Mouse (Mus musculus) hindbrain, embryonic 14.5 days (tissue): Measurements from ENCODE around the gene Ttc39b. TPM values are rescaled to one million over a fixed set of nuclear protein-coding genes. Genes with fewer than 3 reads are reported as not detected.

Source experiments
- ATAC-seq: fragments of 200-750 bp; cut with Nextera tagmentation; 2 replicates; pipeline ENCODE4 v1.8.0; 2017; ENCODE audit warnings: moderate number of reproducible peaks, mild to moderate bottlenecking, moderate TSS enrichment, moderate library complexity; ENCODE audit not compliant: low FRiP score
- DNase-seq: peaks from one replicate; pipeline ENCODE4 v3.0.0-alpha.2; 2015; ENCODE audit warnings: low spot score
- H3K27ac ChIP-seq: fragments of 300-500 bp; sonication (generic); 2 replicates; pipeline ENCODE4 v1.5.1; 2014; ENCODE audit warnings: mild to moderate bottlenecking, moderate library complexity
- H3K27me3 ChIP-seq: fragments of 300-500 bp; sonication (generic); 2 replicates; pipeline ENCODE4 v1.6.1; 2014; ENCODE audit warnings: mild to moderate bottlenecking, low read length, mixed read lengths; ENCODE audit not compliant: control insufficient read depth, insufficient read depth
- H3K36me3 ChIP-seq: fragments of 300-500 bp; sonication (generic); replicated peaks from 2 replicates; pipeline ENCODE4 v1.6.1; 2014; ENCODE audit not compliant: control insufficient read depth, insufficient read depth
- H3K4me1 ChIP-seq: fragments of 300-500 bp; sonication (generic); replicated peaks from 2 replicates; pipeline ENCODE4 v1.6.1; 2014; ENCODE audit warnings: antibody characterized with exemption, low read length, mixed read lengths; ENCODE audit not compliant: control insufficient read depth, insufficient read depth
- H3K4me2 ChIP-seq: fragments of 300-500 bp; sonication (generic); replicated peaks from 2 replicates; pipeline ENCODE4 v1.6.1; 2014; ENCODE audit warnings: mild to moderate bottlenecking, moderate library complexity
- H3K4me3 ChIP-seq: fragments of 300-500 bp; sonication (generic); replicated peaks from 2 replicates; pipeline ENCODE4 v1.5.1; 2014; ENCODE audit warnings: mild to moderate bottlenecking, low read length
- H3K9ac ChIP-seq: fragments of 300-500 bp; sonication (generic); 2 replicates; pipeline ENCODE4 v1.6.1; 2014
- H3K9me3 ChIP-seq: fragments of 300-500 bp; sonication (generic); 2 replicates; pipeline ENCODE4 v1.6.1; 2016; ENCODE audit warnings: low read length; ENCODE audit not compliant: control insufficient read depth
- WGBS: fragments of 180-500 bp; shearing (Covaris S2); extraction: QIAGEN DNeasy Blood & Tissue Kit; methylation state at CpG from one replicate; pipeline ENCODE4 v1.1.7; 2014; 5-methylcytosine and 5-hydroxymethylcytosine counted together
- polyA plus RNA-seq: library from polyadenylated mRNA; unstranded; fragments of >200 nt; fragmentation: Nextera tagmentation; extraction: Ambion mirVana; gene quantifications from 2 replicates; pipeline ENCODE4 v1.2.1, GENCODE M21; 2014

Ttc39b gene
- polyA plus RNA-seq, 1 experiment from 2014 or later: 8.2 TPM

DNA sequence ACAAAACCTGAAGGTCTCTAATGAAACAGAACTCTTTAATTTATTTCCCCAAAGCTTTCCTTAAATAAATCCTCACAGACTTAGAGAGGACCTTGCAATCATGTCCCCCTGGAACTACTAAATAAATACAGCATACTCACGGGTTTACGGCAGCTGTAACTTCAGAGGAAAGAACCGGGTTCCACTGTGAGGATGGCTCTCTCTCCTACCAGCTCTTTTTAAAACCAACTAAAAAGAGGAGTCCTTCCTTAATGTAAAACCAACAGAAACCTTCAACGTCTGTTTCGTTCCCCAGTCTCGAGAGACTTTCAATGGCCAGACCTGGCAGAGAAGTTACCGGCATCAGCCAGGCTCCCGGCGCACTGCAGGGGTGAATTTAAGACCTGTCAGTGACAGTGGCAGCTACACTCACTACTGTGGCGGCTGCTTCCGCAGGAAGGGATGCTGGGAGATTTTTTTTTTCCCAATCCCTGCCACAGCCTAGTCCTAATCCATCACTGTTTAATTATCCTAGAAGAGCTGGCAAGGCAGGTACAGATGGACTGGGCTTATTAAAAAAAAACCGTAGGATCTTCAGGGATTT lies 39.2 kb downstream of the Ttc39b start:
- Histone ChIP-seq H3K36me3 (no peaks in the 10 kb centered on the region), H3K27me3 (no peaks in the 10 kb centered on the region), H3K4me3 (peak overlapping the region; percentile 51), H3K4me2 (peak overlapping the region; percentile 71), H3K9me3 (no peaks in the 10 kb centered on the region), H3K4me1 (0 out of 2 replicates have a peak, but pooled peaks cover 5% of the 10 kb centered on the region), H3K9ac (peak overlapping the region; percentile 77), H3K27ac (peak overlapping the region; percentile 82)
- peak; percentile 61 for DNase-seq
- peak; percentile 70 for ATAC-seq
- WGBS: 3% methylated on average over 12 of the region's 12 CpGs

DNA sequence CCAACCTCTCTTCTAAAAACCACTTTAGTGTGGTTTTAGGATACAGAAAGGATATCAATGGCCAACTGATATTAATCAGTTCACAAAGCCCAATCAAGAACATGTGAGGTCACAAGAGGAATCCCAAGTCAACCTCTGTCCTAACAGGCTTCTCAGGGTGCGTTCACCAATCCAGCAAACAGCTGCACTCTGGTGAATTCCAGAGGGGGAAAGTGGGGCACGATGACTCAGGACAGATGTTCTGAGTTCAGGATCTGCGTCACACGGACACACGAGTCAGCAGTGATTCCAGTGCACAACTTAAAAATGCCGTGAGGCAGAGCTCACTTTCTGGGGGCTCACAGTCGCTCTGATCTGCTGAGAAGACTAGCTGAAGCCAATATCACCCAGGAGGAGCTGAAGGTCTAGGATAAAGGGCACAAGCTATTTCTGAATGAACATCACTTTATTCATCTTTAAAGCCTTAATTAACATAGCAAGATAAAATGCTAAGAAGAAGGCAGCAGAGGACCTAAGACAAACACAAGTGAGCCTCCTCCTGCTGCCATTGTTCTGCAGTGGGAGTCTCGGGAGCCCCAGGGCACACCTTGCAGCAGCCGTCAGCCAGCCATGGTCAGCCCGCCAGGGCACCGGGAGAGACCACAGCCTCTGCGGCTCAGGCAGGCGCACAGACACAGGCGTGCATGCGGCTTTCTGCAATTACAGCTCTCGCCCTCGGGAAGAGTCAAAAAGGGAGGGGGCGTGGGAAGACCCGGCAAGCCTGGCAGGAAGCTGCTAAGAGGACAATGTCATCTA lies 39.9 kb downstream of the Ttc39b start:
- no peaks in the 10 kb centered on the region for H3K36me3 ChIP-seq
- 0 out of 2 replicates have a peak, but pooled peaks cover 5% of the 10 kb centered on the region for H3K4me1 ChIP-seq
- H3K27me3 ChIP-seq: no peaks in the 10 kb centered on the region
- H3K9ac ChIP-seq: peak overlapping the region; percentile 77
- H3K9me3 ChIP-seq: no peaks in the 10 kb centered on the region
- peak; percentile 72 for ATAC-seq
- H3K4me3 ChIP-seq: peak overlapping the region; percentile 51
- H3K27ac ChIP-seq: peak overlapping the region; percentile 82
- peak overlapping the region; percentile 71 for H3K4me2 ChIP-seq
- WGBS: 17% methylated on average over 19 of the region's 19 CpGs
- DNase-seq: peak; percentile 72

DNA sequence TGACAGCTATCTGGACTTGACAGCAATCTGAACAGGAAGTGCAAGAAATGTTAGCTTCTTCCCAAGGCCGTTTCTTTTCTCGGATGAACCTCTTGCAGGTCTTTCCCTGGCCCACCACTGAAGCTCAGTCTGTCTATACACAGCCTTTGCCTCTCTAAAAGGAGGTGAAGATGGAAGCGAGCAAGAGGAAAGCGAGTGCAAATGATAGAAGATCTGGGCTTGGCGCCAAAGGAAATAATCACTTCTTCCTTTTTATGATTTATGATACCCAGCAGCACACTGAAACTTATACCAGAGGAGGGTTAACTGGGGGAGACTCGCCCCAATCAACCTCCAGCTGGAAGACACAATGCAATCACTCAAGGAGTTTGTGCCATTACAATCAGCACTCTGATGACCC lies 41.6 kb downstream of the Ttc39b start:
- ATAC-seq: no peak
- H3K36me3 ChIP-seq: no peaks in the 10 kb centered on the region
- WGBS: 74% methylated on average over 6 of the region's 6 CpGs

DNA sequence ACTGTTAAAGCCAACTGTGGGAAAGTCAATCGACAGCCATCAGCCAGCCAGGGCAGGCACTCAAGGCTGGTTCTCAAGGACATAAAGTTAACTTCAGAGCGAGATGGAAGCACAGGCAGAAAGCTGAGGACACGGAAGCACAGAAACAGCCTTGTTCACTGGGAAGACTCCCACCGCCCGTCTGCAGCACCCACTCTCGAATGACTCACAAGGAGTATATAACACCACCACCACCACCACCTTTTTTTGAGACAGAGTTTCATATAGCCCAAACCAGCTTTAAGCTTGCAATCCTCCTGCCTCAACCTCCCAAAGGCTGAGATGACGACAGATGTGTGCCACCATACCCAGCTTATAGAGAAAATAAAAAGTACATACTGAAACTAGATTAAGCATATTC lies 44.8 kb downstream of the Ttc39b start:
- no peaks in the 10 kb centered on the region for H3K27me3 ChIP-seq
- no peaks in the 10 kb centered on the region for H3K36me3 ChIP-seq
- H3K4me2 ChIP-seq: no peak overlapping the region
- H3K4me1 ChIP-seq: 0 out of 2 replicates have a peak, but pooled peaks cover 5% of the 10 kb centered on the region
- H3K9ac ChIP-seq: no peak overlapping the region
- no peak overlapping the region for H3K27ac ChIP-seq
- no peak for DNase-seq
- H3K9me3 ChIP-seq: no peaks in the 10 kb centered on the region
- WGBS: 94% methylated on average over 7 of the region's 7 CpGs
- H3K4me3 ChIP-seq: no peak overlapping the region
- no peak for ATAC-seq

More for the DNA sequence above, 41.6 kb downstream of the Ttc39b start:
- Histone ChIP-seq H3K4me3 (no peak overlapping the region), H3K9ac (no peak overlapping the region), H3K27ac (no peak overlapping the region), H3K27me3 (no peaks in the 10 kb centered on the region), H3K4me2 (no peak overlapping the region), H3K4me1 (0 out of 2 replicates have a peak, but pooled peaks cover 5% of the 10 kb centered on the region), H3K9me3 (no peaks in the 10 kb centered on the region)
- DNase-seq: no peak

DNA sequence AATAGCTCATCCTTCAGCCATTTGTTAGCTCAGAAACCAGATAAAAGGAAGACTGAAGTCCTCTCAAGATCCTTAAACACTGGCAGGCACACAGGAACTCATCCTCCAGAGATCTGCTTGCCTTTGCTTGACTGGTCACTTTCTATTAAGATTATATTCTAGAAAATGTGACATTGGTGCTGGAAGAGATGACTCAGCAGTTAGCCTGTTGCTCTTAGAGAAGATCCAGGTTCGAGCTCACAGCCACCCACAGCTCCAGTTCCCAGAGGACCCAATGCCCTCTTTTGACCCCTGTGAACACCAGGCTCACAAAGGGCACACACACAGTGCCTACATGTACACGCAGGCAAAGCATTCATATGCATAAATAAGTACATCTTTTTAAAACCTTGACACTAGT lies 49.8 kb downstream of the Ttc39b start:
- 74% methylated on average over 2 of the region's 2 CpGs for WGBS
- ATAC-seq (no peak), DNase-seq (no peak)
- Histone ChIP-seq H3K9me3 (no peaks in the 10 kb centered on the region), H3K4me2 (no peak overlapping the region), H3K36me3 (no peaks in the 10 kb centered on the region), H3K27me3 (no peaks in the 10 kb centered on the region), H3K9ac (no peak overlapping the region), H3K4me3 (no peak overlapping the region), H3K27ac (no peak overlapping the region), H3K4me1 (no peaks in the 10 kb centered on the region)

DNA sequence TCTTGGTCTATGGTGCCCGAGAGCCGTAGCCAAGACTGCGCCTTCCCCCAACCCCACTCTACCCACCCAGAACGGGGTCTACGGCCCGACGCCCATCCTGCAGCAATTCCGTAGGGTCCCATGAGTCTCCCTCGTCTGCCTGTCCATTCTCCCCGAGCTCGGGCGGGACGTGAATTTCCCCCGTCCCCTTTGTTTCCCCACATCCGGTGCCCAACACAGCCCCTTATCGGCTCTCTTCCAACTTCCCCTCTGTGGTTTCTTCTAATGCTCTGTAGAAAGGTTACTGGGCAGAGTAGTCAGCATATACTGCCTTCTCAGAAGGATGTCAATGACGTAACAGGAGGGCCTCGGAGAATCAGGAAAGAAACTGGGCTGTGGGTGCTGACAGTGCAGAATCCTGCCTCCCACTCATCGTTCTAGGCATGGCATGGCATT lies 50.4 kb downstream of the Ttc39b start:
- 90% methylated on average over 19 of the region's 19 CpGs for WGBS
- Histone ChIP-seq H3K27me3 (no peaks in the 10 kb centered on the region), H3K9ac (no peak overlapping the region), H3K4me1 (no peaks in the 10 kb centered on the region), H3K4me2 (no peak overlapping the region), H3K27ac (no peak overlapping the region), H3K36me3 (no peaks in the 10 kb centered on the region), H3K9me3 (no peaks in the 10 kb centered on the region), H3K4me3 (no peak overlapping the region)
- ATAC-seq: no peak
- DNase-seq: no peak

DNA sequence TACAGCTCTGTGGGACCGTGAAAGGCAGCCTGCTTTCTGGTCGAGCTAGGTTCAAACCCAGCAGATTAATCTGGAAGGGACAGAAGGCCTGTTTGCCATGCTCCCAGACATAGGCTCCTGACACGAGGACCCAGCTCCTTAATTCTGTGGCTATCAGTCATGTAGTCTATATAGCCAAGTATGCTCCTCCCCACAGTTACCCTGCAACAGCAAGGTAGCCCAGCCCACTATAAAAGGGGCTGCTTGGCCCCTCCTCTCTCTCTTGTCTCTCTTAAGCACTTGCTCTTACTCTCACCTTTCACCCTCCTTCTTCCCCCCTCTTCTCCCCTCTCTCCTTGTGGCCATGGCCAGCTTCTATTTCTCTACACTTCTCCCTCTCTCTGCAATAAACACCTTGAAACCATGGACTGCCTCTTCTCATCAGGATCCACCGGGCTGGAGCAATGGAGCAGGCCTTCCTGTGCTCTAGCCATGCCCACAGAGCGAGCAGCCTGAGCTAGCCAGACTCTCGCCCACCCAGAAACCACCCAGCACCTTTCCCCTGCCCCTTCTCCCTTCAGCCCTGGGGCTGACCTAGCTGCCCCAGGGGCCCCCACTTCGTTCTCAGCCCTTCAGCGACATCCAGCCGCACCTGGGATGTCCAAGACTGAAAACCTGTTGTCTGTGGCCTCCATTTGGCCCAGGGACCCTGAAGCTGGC lies 51.0 kb downstream of the Ttc39b start:
- Histone ChIP-seq H3K4me3 (no peak overlapping the region), H3K27ac (no peak overlapping the region), H3K4me2 (no peak overlapping the region), H3K9me3 (no peaks in the 10 kb centered on the region), H3K4me1 (no peaks in the 10 kb centered on the region), H3K36me3 (no peaks in the 10 kb centered on the region), H3K9ac (no peak overlapping the region), H3K27me3 (no peaks in the 10 kb centered on the region)
- DNase-seq (no peak), ATAC-seq (no peak)
- 87% methylated on average over 9 of the region's 9 CpGs for WGBS

DNA sequence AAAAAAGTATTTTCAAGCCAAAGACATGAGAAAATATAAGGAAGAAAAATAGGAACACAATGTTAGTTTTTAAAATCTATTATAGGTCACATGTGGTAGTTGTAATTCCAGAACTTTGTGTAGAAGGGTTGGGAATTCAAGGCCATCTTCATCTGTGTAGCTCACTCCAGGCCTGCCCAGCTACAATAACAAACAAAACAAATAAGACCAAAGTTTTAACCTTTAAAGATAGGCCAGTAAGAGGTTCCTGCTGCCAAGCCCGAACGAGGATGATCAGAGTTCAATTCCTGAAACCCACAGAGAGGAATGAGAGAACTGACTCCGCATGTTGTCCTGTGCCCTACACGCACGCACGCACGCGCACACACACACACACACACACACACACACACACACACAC lies 53.6 kb downstream of the Ttc39b start:
- H3K9me3 ChIP-seq: no peaks in the 10 kb centered on the region
- H3K4me3 ChIP-seq: no peak overlapping the region
- no peaks in the 10 kb centered on the region for H3K36me3 ChIP-seq
- DNase-seq: no peak
- no peak overlapping the region for H3K9ac ChIP-seq
- H3K4me2 ChIP-seq: no peak overlapping the region
- 97% methylated on average over 8 of the region's 8 CpGs for WGBS
- H3K4me1 ChIP-seq: no peaks in the 10 kb centered on the region
- no peak for ATAC-seq
- H3K27ac ChIP-seq: no peak overlapping the region
- H3K27me3 ChIP-seq: no peaks in the 10 kb centered on the region

DNA sequence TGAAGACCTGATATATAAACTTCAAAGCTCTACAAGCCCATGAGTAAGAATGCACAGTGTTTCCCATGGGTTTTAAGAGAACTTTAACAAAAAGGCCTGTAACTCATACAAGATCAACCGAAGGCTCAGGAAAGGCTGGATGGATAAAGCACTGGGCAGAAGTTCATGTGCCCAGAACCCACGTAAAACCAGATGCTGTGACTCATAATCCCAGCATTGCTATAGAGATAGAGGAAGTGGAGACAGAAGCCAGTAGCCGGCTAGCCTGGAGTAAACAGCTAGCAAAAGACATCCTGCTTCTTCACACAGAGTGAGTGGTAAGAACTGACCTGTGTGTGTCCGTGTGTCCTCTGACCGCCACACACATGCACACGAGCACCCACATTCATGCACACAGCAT lies 54.4 kb downstream of the Ttc39b start:
- WGBS: 88% methylated on average over 6 of the region's 6 CpGs

More for the DNA sequence above, 54.4 kb downstream of the Ttc39b start:
- Histone ChIP-seq H3K9ac (no peak overlapping the region), H3K4me3 (no peak overlapping the region), H3K36me3 (no peaks in the 10 kb centered on the region), H3K27me3 (no peaks in the 10 kb centered on the region), H3K4me1 (no peaks in the 10 kb centered on the region), H3K27ac (no peak overlapping the region), H3K4me2 (no peak overlapping the region), H3K9me3 (no peaks in the 10 kb centered on the region)
- DNase-seq (no peak), ATAC-seq (no peak)
